Mouse (Mus musculus): ENCODE results near the gene Chrm4. TPM values are rescaled to one million over a fixed set of nuclear protein-coding genes. Genes with fewer than 3 reads are reported as not detected.

The Chrm4 gene
- polyA plus RNA-seq, 1 experiment from 2014 or later: not detected

GRCm38 (mm10) chr2:91962864-91963401 is 35.9 kb downstream of the Chrm4 start:
- ATAC-seq (replicated peaks; ENCODE audit: insufficient number of reproducible peaks, low FRiP score, low TSS enrichment): peak; percentile 24
- WGBS (ENCODE audit: insufficient replicate concordance): under 1% methylated on average over 39 of the region's 39 CpGs
- no peaks in the 10 kb centered on the region for H3K9me3 ChIP-seq (replicated peaks; ENCODE audit: control insufficient read depth, low read length)
- no peaks in the 10 kb centered on the region for H3K36me3 ChIP-seq (ENCODE audit: control insufficient read depth, insufficient read depth, low read length)
- H3K4me3 ChIP-seq (ENCODE audit: low read depth, low read length): peak overlapping the region; percentile 73
- peak overlapping the region; percentile 85 for H3K4me2 ChIP-seq
- peaks cover 57% of the 10 kb centered on the region for H3K4me1 ChIP-seq (ENCODE audit: control insufficient read depth, insufficient read depth, low read length)
- H3K27me3 ChIP-seq (ENCODE audit: control insufficient read depth, insufficient read depth, low read length): no peaks in the 10 kb centered on the region
- peak overlapping the region; percentile 85 for H3K9ac ChIP-seq (ENCODE audit: low read depth, low read length)
- H3K27ac ChIP-seq (ENCODE audit: low read depth, low read length): peak overlapping the region; percentile 67; the same call in 1 of the 2 replicates

GRCm38 (mm10) chr2:91963443-91963932 is 36.4 kb downstream of the Chrm4 start:
- Histone ChIP-seq H3K4me1 (ENCODE audit: control insufficient read depth, insufficient read depth, low read length) (peaks cover 57% of the 10 kb centered on the region), H3K36me3 (ENCODE audit: control insufficient read depth, insufficient read depth, low read length) (no peaks in the 10 kb centered on the region), H3K9ac (ENCODE audit: low read depth, low read length) (peak overlapping the region; percentile 85), H3K27me3 (ENCODE audit: control insufficient read depth, insufficient read depth, low read length) (no peaks in the 10 kb centered on the region), H3K9me3 (replicated peaks; ENCODE audit: control insufficient read depth, low read length) (no peaks in the 10 kb centered on the region), H3K4me2 (peak overlapping the region; percentile 85), H3K4me3 (ENCODE audit: low read depth, low read length) (peak overlapping the region; percentile 73), H3K27ac (ENCODE audit: low read depth, low read length) (peak overlapping the region; percentile 85)
- under 1% methylated on average over 56 of the region's 57 CpGs for WGBS (ENCODE audit: insufficient replicate concordance)
- peak; percentile 91 for ATAC-seq (replicated peaks; ENCODE audit: insufficient number of reproducible peaks, low FRiP score, low TSS enrichment)

DNA sequence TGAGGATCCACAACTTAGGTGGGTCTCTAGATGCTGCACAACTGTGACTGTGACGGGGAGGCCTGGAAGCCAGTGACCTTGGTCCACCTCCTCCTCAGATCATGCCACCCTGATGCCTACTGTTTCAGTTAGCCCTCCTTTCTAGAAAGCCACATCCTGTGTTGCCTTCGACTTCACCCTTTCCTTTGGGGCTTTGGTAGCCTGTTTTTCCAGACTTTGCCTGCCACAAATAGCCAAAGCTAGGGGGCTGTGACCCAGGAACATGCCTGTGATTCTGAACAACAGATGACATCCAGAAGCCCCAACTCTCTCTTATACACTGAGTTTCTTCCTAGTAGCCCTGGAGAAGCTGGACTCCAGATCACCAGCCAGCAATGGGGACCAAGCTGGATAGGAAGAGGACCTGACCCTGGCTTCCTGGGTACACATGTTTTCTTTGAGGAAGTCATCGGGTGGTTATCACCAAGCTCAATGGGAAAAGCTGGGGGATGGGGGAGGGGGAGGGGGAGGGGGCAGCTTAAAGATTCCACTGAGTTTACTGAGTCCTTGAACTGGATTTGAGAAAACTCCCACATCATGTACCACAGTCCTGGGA is 37.7 kb downstream of the Chrm4 start:
- H3K9ac ChIP-seq (ENCODE audit: low read depth, low read length): peak overlapping the region; percentile 75
- peak overlapping the region; percentile 85 for H3K27ac ChIP-seq (ENCODE audit: low read depth, low read length)
- H3K4me2 ChIP-seq: peak overlapping the region; percentile 85
- no peak for ATAC-seq (replicated peaks; ENCODE audit: insufficient number of reproducible peaks, low FRiP score, low TSS enrichment)
- H3K4me1 ChIP-seq (ENCODE audit: control insufficient read depth, insufficient read depth, low read length): peaks cover 45% of the 10 kb centered on the region
- whole genome bisulfite sequencing (ENCODE audit: insufficient replicate concordance): 52% methylated on average over 3 of the region's 3 CpGs
- H3K27me3 ChIP-seq (ENCODE audit: control insufficient read depth, insufficient read depth, low read length): no peaks in the 10 kb centered on the region
- no peaks in the 10 kb centered on the region for H3K9me3 ChIP-seq (replicated peaks; ENCODE audit: control insufficient read depth, low read length)
- H3K4me3 ChIP-seq (ENCODE audit: low read depth, low read length): peak overlapping the region; percentile 73
- no peaks in the 10 kb centered on the region for H3K36me3 ChIP-seq (ENCODE audit: control insufficient read depth, insufficient read depth, low read length)

- Histone ChIP-seq H3K4me3 (ENCODE audit: low read depth, low read length) (peak overlapping the region; percentile 73), H3K4me1 (ENCODE audit: control insufficient read depth, insufficient read depth, low read length) (peaks cover 38% of the 10 kb centered on the region), H3K27ac (ENCODE audit: low read depth, low read length) (peak overlapping the region; percentile 85), H3K9me3 (replicated peaks; ENCODE audit: control insufficient read depth, low read length) (no peaks in the 10 kb centered on the region), H3K36me3 (ENCODE audit: control insufficient read depth, insufficient read depth, low read length) (no peaks in the 10 kb centered on the region), H3K27me3 (ENCODE audit: control insufficient read depth, insufficient read depth, low read length) (no peaks in the 10 kb centered on the region), H3K4me2 (peak overlapping the region; percentile 85), H3K9ac (ENCODE audit: low read depth, low read length) (peak overlapping the region; percentile 75)
- ATAC-seq (replicated peaks; ENCODE audit: insufficient number of reproducible peaks, low FRiP score, low TSS enrichment): 0 out of 2 replicates have a peak, but pooled peaks have one; percentile 6
- 7% methylated on average over 20 of the region's 20 CpGs for WGBS (ENCODE audit: insufficient replicate concordance)
Measured at GRCm38 (mm10) chr2:91965417-91965816, 38.4 kb downstream of the Chrm4 start.

GRCm38 (mm10) chr2:91966367-91966766 is 39.3 kb downstream of the Chrm4 start:
- Histone ChIP-seq H3K27me3 (ENCODE audit: control insufficient read depth, insufficient read depth, low read length) (no peaks in the 10 kb centered on the region), H3K36me3 (ENCODE audit: control insufficient read depth, insufficient read depth, low read length) (no peaks in the 10 kb centered on the region), H3K9me3 (replicated peaks; ENCODE audit: control insufficient read depth, low read length) (no peaks in the 10 kb centered on the region), H3K4me2 (no peak overlapping the region), H3K27ac (ENCODE audit: low read depth, low read length) (no peak overlapping the region), H3K4me1 (ENCODE audit: control insufficient read depth, insufficient read depth, low read length) (peaks cover 45% of the 10 kb centered on the region), H3K4me3 (ENCODE audit: low read depth, low read length) (no peak overlapping the region), H3K9ac (ENCODE audit: low read depth, low read length) (no peak overlapping the region)
- no peak for ATAC-seq (replicated peaks; ENCODE audit: insufficient number of reproducible peaks, low FRiP score, low TSS enrichment)
- WGBS (ENCODE audit: insufficient replicate concordance): 83% methylated on average over 5 of the region's 5 CpGs

DNA sequence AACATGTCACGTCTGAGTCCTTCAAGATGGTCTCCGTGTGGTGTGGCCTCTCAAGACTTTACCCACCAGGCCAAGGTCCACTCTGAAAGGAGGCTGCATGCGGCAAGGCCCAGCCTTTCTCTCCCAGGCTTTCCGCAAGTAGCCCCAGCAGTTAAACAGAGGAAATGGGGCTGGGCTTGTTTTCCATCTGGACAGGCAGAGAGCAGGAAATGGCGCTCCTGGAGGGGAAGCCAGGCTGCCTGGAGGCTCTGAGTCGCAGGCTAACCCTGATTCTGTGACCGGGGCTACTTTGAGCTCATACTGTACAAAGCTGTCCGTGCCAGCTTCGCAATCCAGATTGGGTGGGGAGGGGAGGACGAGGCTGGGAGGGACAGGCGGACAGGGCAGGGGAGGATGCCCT is 40.9 kb downstream of the Chrm4 start:
- Histone ChIP-seq H3K36me3 (ENCODE audit: control insufficient read depth, insufficient read depth, low read length) (no peaks in the 10 kb centered on the region), H3K9me3 (replicated peaks; ENCODE audit: control insufficient read depth, low read length) (no peaks in the 10 kb centered on the region), H3K27me3 (ENCODE audit: control insufficient read depth, insufficient read depth, low read length) (no peaks in the 10 kb centered on the region), H3K4me3 (ENCODE audit: low read depth, low read length) (no peak overlapping the region), H3K4me2 (no peak overlapping the region), H3K4me1 (ENCODE audit: control insufficient read depth, insufficient read depth, low read length) (peaks cover 41% of the 10 kb centered on the region), H3K27ac (ENCODE audit: low read depth, low read length) (peak overlapping the region; percentile 80), H3K9ac (ENCODE audit: low read depth, low read length) (peak overlapping the region; percentile 43)
- ATAC-seq (replicated peaks; ENCODE audit: insufficient number of reproducible peaks, low FRiP score, low TSS enrichment): no peak
- 46% methylated on average over 11 of the region's 11 CpGs for WGBS (ENCODE audit: insufficient replicate concordance)

DNA sequence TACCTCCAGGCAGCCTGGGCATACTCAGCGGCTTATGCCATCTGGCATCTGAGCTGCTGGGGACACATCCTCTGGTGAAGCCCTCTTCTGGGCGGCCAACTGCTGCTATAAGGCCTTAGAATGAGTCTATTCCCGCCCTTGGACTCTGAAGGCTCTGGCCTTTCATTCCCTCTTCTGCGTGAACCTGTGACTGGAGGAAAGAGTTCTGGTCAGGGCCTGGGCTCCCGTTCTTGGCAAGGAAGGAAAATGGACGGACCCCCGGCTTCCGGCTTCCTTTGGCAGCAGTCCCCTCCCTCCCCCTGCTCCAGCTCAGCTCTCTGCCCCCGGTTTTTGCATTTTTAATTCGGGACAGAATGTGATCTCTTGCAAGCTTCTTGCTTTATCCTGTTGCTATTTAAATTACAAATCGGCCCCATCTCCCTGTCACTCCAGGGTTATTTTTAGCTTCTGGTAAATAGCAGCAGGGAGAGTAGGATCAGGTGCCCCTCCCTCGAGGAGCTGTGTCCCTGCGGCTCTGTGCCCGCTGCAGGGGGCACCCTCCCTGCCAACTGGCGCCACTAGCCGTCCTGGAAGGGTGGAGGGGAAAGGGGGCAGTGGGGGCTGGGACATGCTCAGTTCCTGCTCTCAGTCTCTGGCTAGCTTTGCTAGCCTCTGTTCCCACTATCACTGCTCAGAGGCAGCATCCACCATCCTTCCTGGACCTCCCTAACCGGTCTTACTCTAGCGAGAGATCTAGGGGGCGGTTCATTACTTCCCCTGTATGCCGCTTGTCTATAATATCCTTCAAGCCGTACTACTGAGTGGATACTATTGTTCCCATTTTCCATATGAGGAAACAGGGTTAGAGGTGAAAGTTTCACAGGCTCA is 44.4 kb downstream of the Chrm4 start:
- Histone ChIP-seq H3K4me3 (ENCODE audit: low read depth, low read length) (no peak overlapping the region), H3K9ac (ENCODE audit: low read depth, low read length) (peak overlapping the region; percentile 50), H3K27me3 (ENCODE audit: control insufficient read depth, insufficient read depth, low read length) (peaks cover 23% of the 10 kb centered on the region), H3K9me3 (replicated peaks; ENCODE audit: control insufficient read depth, low read length) (no peaks in the 10 kb centered on the region), H3K36me3 (ENCODE audit: control insufficient read depth, insufficient read depth, low read length) (no peaks in the 10 kb centered on the region), H3K4me1 (ENCODE audit: control insufficient read depth, insufficient read depth, low read length) (peaks cover 32% of the 10 kb centered on the region), H3K27ac (ENCODE audit: low read depth, low read length) (peak overlapping the region; percentile 83), H3K4me2 (peak overlapping the region; percentile 52)
- 12% methylated on average over 21 of the region's 21 CpGs for WGBS (ENCODE audit: insufficient replicate concordance)
- ATAC-seq (replicated peaks; ENCODE audit: insufficient number of reproducible peaks, low FRiP score, low TSS enrichment): peak; percentile 40; the same call in 1 of the 2 replicates

- ATAC-seq (replicated peaks; ENCODE audit: insufficient number of reproducible peaks, low FRiP score, low TSS enrichment): peak; percentile 9; the same call in 1 of the 2 replicates
- Histone ChIP-seq H3K27me3 (ENCODE audit: control insufficient read depth, insufficient read depth, low read length) (peaks cover 30% of the 10 kb centered on the region), H3K27ac (ENCODE audit: low read depth, low read length) (peak overlapping the region; percentile 83), H3K36me3 (ENCODE audit: control insufficient read depth, insufficient read depth, low read length) (no peaks in the 10 kb centered on the region), H3K4me1 (ENCODE audit: control insufficient read depth, insufficient read depth, low read length) (peaks cover 32% of the 10 kb centered on the region), H3K4me3 (ENCODE audit: low read depth, low read length) (no peak overlapping the region), H3K9ac (ENCODE audit: low read depth, low read length) (no peak overlapping the region), H3K4me2 (peak overlapping the region; percentile 52; the same call in 1 of the 2 replicates), H3K9me3 (replicated peaks; ENCODE audit: control insufficient read depth, low read length) (no peaks in the 10 kb centered on the region)
- WGBS (ENCODE audit: insufficient replicate concordance): 39% methylated on average over 13 of the region's 13 CpGs
Measured at GRCm38 (mm10) chr2:91972121-91972566, 45.1 kb downstream of the Chrm4 start.

Data from heart, embryonic 11.5 days (tissue).